Mouse (Mus musculus): ENCODE data around the gene Hfe. TPM values are rescaled to one million over a fixed set of nuclear protein-coding genes. Genes with fewer than 3 reads are reported as not detected.
"Not testable (repeated sequence)": the region's sequence is repeated elsewhere in the genome, so short reads cannot be mapped to it uniquely, and the experiment has no call there.

Gene Hfe
- polyA plus RNA-seq, 1 experiment from 2014 or later: 3.4 TPM

DNA sequence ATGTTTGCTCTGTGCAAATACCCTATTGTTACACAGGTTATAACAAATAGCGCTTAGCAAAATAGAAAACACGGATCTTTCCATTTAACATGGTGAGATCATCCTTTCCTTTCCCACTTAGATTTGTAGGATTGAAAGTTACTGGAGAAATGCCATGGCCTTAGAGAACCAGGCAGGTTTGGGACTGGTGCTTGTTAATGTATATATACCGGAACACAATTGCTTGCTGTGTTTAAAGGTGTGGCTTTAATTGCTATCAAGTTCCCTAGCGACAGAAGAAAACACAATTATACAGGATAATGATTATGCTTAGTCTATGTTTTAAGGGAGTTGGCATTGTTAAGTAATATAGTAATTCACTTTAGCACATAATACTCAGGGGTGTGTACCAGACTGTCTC, 23.5 kb downstream of the Hfe start:
- WGBS: 77% methylated on average over 4 of the region's 4 CpGs
- Histone ChIP-seq H3K36me3 (no peaks in the 10 kb centered on the region), H3K4me1 (peaks cover 29% of the 10 kb centered on the region), H3K4me2 (replicated peaks) (no peak overlapping the region), H3K27me3 (no peaks in the 10 kb centered on the region), H3K27ac (replicated peaks) (no peak overlapping the region), H3K9ac (replicated peaks) (no peak overlapping the region), H3K9me3 (no peaks in the 10 kb centered on the region), H3K4me3 (no peak overlapping the region)
- ATAC-seq (replicated peaks): no peak

GRCm38 (mm10) chr13:23685966-23686365, 24.7 kb downstream of the Hfe start:
- no peak for ATAC-seq (replicated peaks)
- Histone ChIP-seq H3K36me3 (no peaks in the 10 kb centered on the region), H3K4me1 (peaks cover 29% of the 10 kb centered on the region), H3K27me3 (no peaks in the 10 kb centered on the region), H3K9me3 (no peaks in the 10 kb centered on the region), H3K9ac (replicated peaks) (peak overlapping the region; percentile 71), H3K4me2 (replicated peaks) (peak overlapping the region; percentile 77), H3K4me3 (peak overlapping the region; percentile 53), H3K27ac (replicated peaks) (peak overlapping the region; percentile 98)
- 29% methylated on average over 4 of the region's 4 CpGs for WGBS

DNA sequence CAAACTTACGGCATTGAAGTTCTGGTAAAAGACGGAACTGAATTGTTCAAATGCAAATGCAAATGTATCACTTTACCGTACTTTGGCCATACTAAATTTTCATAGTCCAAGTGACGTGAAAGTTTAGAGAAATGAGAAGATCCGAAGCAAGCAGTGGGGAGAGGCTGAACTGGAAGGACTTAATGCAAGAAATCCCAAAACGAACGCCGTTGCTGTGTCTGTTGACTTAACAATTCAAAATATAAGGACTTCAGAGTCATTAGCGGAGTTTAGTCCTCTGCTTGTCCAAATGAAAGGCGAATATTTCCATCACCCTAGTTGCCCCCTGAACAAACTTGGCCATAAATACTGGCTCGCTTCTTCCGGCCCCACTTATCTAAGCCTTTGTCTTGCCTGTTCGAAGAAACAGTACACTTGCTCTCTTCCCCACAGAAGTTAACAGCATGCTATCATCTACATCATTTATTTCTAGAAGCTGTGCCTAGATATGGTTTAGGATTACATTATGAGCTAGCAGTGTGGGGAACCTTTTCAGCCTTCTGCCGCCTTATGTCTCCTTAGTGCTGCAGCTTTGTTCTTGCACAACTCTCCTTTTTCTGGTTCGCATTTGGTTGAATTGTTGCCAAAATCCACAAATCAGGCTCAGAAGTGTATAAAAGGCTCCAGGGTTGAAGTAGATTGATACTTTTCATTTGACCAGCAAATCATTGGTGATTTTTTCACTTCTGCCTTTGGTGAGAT, 25.4 kb downstream of the Hfe start:
- Histone ChIP-seq H3K9ac (replicated peaks) (peak overlapping the region; percentile 71), H3K36me3 (no peaks in the 10 kb centered on the region), H3K27ac (replicated peaks) (peak overlapping the region; percentile 98), H3K4me1 (peaks cover 29% of the 10 kb centered on the region), H3K4me3 (peak overlapping the region; percentile 53), H3K9me3 (no peaks in the 10 kb centered on the region), H3K4me2 (replicated peaks) (peak overlapping the region; percentile 77), H3K27me3 (no peaks in the 10 kb centered on the region)
- no peak for ATAC-seq (replicated peaks)
- WGBS: 3% methylated on average over 15 of the region's 15 CpGs

DNA sequence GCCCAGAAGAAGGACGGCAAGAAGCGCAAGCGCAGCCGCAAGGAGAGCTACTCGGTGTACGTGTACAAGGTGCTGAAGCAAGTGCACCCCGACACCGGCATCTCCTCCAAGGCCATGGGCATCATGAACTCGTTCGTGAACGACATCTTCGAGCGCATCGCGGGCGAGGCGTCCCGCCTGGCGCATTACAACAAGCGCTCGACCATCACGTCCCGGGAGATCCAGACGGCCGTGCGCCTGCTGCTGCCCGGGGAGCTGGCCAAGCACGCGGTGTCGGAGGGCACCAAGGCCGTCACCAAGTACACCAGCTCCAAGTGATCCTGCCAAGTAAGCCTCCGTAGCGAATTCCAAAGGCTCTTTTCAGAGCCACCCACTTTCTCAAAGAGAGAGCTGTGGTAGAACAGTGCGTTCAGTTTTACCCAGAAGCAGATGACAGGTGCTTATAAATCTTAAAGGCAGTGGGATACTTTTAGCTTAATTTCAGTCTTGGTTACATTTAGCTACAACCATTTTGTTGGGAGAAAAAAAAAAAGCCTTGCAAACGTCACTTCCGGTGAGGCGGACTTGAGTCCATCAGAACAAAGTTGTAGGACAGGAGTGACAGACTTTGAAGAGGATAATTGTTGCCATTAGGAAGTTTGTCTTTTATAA, 26.2 kb downstream of the Hfe start:
- H3K9me3 ChIP-seq, H3K36me3 ChIP-seq, H3K27me3 ChIP-seq: not testable (repeated sequence)
- ATAC-seq (replicated peaks): peak; percentile 32
- Histone ChIP-seq H3K4me1 (peaks cover 29% of the 10 kb centered on the region), H3K4me2 (replicated peaks) (peak overlapping the region; percentile 77), H3K9ac (replicated peaks) (peak overlapping the region; percentile 71), H3K27ac (replicated peaks) (peak overlapping the region; percentile 98), H3K4me3 (peak overlapping the region; percentile 53)
- 1% methylated on average over 21 of the region's 37 CpGs for WGBS

- peak; percentile 99 for ATAC-seq (replicated peaks)
- Histone ChIP-seq H3K9me3 (no peaks in the 10 kb centered on the region), H3K4me2 (replicated peaks) (peak within 1 kb of the TSS; percentile 77), H3K4me3 (peak within 1 kb of the TSS; percentile 53), H3K4me1 (peaks cover 29% of the 10 kb centered on the region), H3K9ac (replicated peaks) (peak within 1 kb of the TSS; percentile 71), H3K27ac (replicated peaks) (peak within 1 kb of the TSS; percentile 98), H3K36me3 (no peaks in the 10 kb centered on the region), H3K27me3 (no peaks in the 10 kb centered on the region)
- WGBS: 0% methylated on average over 32 of the region's 32 CpGs
Observed at GRCm38 (mm10) chr13:23683755-23684281, 26.8 kb downstream of the Hfe start, which contains the start of the genes Hist1h2ac and Hist1h2bc. Gene Hist1h2ac, minus strand, starts transcription at chr13:23683948. Gene Hist1h2bc, plus strand, starts transcription at chr13:23684199.

DNA sequence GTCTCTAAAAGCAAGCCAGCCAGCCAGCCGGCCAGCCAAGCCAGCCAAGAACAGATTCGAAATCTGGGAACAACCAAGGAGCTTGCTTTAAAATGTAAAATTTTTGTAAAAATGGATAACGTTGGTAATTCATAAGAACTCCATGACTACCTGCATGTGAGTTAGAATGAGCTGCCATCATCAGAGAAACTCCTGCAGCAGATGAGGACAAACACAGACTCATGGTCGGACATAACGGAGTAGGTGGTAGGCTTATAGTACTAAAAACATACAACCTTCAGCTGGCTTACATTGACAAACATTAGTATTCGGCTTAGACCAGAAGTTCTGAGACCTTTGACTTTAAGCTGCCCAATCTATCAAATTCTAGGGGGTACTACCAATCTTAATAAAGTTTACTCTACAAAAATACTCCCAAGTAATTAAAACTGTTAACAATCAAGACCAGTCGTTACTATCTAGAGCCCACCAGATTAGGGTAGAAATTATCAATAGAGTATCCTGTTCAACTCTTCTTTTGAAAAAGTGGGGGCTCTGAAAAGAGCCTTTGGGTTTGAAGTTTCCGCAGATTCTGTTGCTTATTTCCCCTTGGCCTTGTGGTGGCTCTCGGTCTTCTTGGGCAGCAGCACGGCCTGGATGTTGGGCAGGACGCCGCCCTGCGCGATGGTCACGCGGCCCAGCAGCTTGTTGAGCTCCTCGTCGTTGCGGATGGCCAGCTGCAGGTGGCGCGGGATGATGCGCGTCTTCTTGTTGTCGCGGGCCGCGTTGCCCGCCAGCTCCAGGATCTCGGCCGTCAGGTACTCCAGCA, 27.5 kb downstream of the Hfe start:
- Histone ChIP-seq H3K4me2 (replicated peaks) (peak overlapping the region; percentile 63), H3K9ac (replicated peaks) (peak overlapping the region; percentile 50), H3K4me1 (peaks cover 29% of the 10 kb centered on the region), H3K4me3 (peak overlapping the region; percentile 53), H3K27ac (replicated peaks) (peak overlapping the region; percentile 98)
- not testable (repeated sequence) for H3K9me3 ChIP-seq, H3K27me3 ChIP-seq, H3K36me3 ChIP-seq
- 7% methylated on average over 15 of the region's 30 CpGs for WGBS
- peak; percentile 1; the same call in 1 of the 2 replicates for ATAC-seq (replicated peaks)

DNA sequence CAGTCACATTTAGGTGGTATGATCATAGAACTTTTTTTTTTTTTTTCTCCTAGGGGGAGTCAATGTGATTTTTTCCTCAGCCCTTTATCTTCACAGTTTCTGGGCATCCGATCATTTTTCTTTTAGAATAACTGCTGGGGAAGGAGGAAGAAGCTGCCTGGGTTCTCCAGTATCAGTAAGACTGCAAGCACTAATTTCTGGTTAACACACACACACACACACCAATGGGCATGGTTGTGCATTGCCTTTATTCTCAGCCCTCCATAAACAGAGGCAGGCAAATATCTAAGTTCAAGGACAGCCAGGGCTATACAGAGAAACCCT, 28.1 kb downstream of the Hfe start:
- no peak for ATAC-seq (replicated peaks)
- WGBS: 40% methylated on average over 1 of the region's 1 CpGs
- peak overlapping the region; percentile 98 for H3K27ac ChIP-seq (replicated peaks)

GRCm38 (mm10) chr13:23681990-23682582, 28.6 kb downstream of the Hfe start:
- no peak overlapping the region for H3K9ac ChIP-seq (replicated peaks)
- 87% methylated on average over 6 of the region's 6 CpGs for WGBS
- no peaks in the 10 kb centered on the region for H3K9me3 ChIP-seq
- H3K4me2 ChIP-seq (replicated peaks): 0 out of 2 replicates have a peak overlapping the region, but pooled peaks have one; percentile 63
- H3K27me3 ChIP-seq: no peaks in the 10 kb centered on the region
- peaks cover 25% of the 10 kb centered on the region for H3K4me1 ChIP-seq
- H3K4me3 ChIP-seq: no peak overlapping the region
- peak overlapping the region; percentile 98; the same call in 1 of the 2 replicates for H3K27ac ChIP-seq (replicated peaks)
- ATAC-seq (replicated peaks): no peak
- H3K36me3 ChIP-seq: no peaks in the 10 kb centered on the region

More for the DNA sequence above, 28.1 kb downstream of the Hfe start:
- H3K9me3 ChIP-seq: no peaks in the 10 kb centered on the region
- H3K4me1 ChIP-seq: peaks cover 29% of the 10 kb centered on the region
- peak overlapping the region; percentile 53 for H3K4me3 ChIP-seq
- H3K36me3 ChIP-seq: no peaks in the 10 kb centered on the region
- H3K9ac ChIP-seq (replicated peaks): peak overlapping the region; percentile 50; the same call in 1 of the 2 replicates
- H3K4me2 ChIP-seq (replicated peaks): peak overlapping the region; percentile 63
- H3K27me3 ChIP-seq: no peaks in the 10 kb centered on the region

GRCm38 (mm10) chr13:23662536-23662935, 48.1 kb downstream of the Hfe start:
- Histone ChIP-seq H3K27me3 (no peaks in the 10 kb centered on the region), H3K4me1 (no peaks in the 10 kb centered on the region), H3K9me3 (no peaks in the 10 kb centered on the region), H3K4me2 (replicated peaks) (no peak overlapping the region), H3K9ac (replicated peaks) (no peak overlapping the region), H3K4me3 (no peak overlapping the region), H3K36me3 (no peaks in the 10 kb centered on the region), H3K27ac (replicated peaks) (no peak overlapping the region)
- ATAC-seq (replicated peaks): no peak
- WGBS: 71% methylated on average over 3 of the region's 3 CpGs

- Histone ChIP-seq H3K4me2 (replicated peaks) (no peak overlapping the region), H3K9ac (replicated peaks) (no peak overlapping the region), H3K36me3 (no peaks in the 10 kb centered on the region), H3K9me3 (no peaks in the 10 kb centered on the region), H3K27ac (replicated peaks) (no peak overlapping the region), H3K4me1 (no peaks in the 10 kb centered on the region), H3K27me3 (no peaks in the 10 kb centered on the region), H3K4me3 (no peak overlapping the region)
- whole genome bisulfite sequencing: 60% methylated on average over 6 of the region's 6 CpGs
- no peak for ATAC-seq (replicated peaks)
Observed at GRCm38 (mm10) chr13:23659636-23660366, 50.9 kb downstream of the Hfe start.

Data from forebrain, embryonic 15.5 days (tissue).